Mouse (Mus musculus) stomach, embryonic 15.5 days (tissue): ENCODE measurements around the gene Gemin7. TPM values are rescaled to one million over a fixed set of nuclear protein-coding genes. Genes with fewer than 3 reads are reported as not detected.

ENCODE experiments used
- ATAC-seq: fragments of 200-750 bp; cut with Nextera tagmentation; 2 replicates; pipeline ENCODE4 v1.8.0; 2017; ENCODE audit warnings: low read depth, moderate number of reproducible peaks, moderate TSS enrichment; ENCODE audit not compliant: insufficient read depth, low FRiP score
- H3K27ac ChIP-seq: fragments of 300-500 bp; sonication (generic); 2 replicates; pipeline ENCODE4 v1.5.1; 2015; ENCODE audit warnings: mild to moderate bottlenecking, inconsistent platforms
- H3K27me3 ChIP-seq: fragments of 300-500 bp; sonication (generic); replicated peaks from 2 replicates; pipeline ENCODE4 v1.6.1; 2015; ENCODE audit warnings: inconsistent platforms
- H3K36me3 ChIP-seq: fragments of 300-500 bp; sonication (generic); 2 replicates; pipeline ENCODE4 v1.6.1; 2015; ENCODE audit warnings: inconsistent platforms
- H3K4me1 ChIP-seq: fragments of 300-500 bp; sonication (generic); 2 replicates; pipeline ENCODE4 v1.6.1; 2015; ENCODE audit warnings: inconsistent platforms
- H3K4me2 ChIP-seq: fragments of 300-500 bp; sonication (generic); 2 replicates; pipeline ENCODE4 v1.6.1; 2015; ENCODE audit warnings: mild to moderate bottlenecking, inconsistent platforms
- H3K4me3 ChIP-seq: fragments of 300-500 bp; sonication (generic); replicated peaks from 2 replicates; pipeline ENCODE4 v1.5.1; 2015; ENCODE audit warnings: inconsistent platforms
- H3K9ac ChIP-seq: fragments of 300-500 bp; sonication (generic); 2 replicates; pipeline ENCODE4 v1.6.1; 2015; ENCODE audit warnings: inconsistent platforms
- H3K9me3 ChIP-seq: fragments of 300-500 bp; sonication (generic); 2 replicates; pipeline ENCODE4 v1.6.1; 2016; ENCODE audit warnings: inconsistent platforms
- WGBS: fragments of 180-500 bp; shearing (Covaris S2); methylation state at CpG from one replicate; pipeline ENCODE4 v1.1.7; 2015; 5-methylcytosine and 5-hydroxymethylcytosine counted together
- polyA plus RNA-seq: library from polyadenylated mRNA; unstranded; fragments of >200 nt; fragmentation: Nextera tagmentation; extraction: Ambion mirVana; gene quantifications from 2 replicates; pipeline ENCODE4 v1.2.1, GENCODE M21; 2015

Gene Gemin7
- polyA plus RNA-seq, 1 experiment from 2014 or later = 157 TPM

GRCm38 (mm10) chr7:19560491-19561260 is 16.7 kb downstream of the Gemin7 start:
- 23% methylated on average over 11 of the region's 11 CpGs for WGBS
- Histone ChIP-seq H3K4me2 (peak overlapping the region; percentile 82), H3K4me3 (peak overlapping the region; percentile 81), H3K4me1 (peaks cover 35% of the 10 kb centered on the region), H3K9ac (peak overlapping the region; percentile 89; the same call in 1 of the 2 replicates), H3K9me3 (no peaks in the 10 kb centered on the region), H3K36me3 (peaks cover 16% of the 10 kb centered on the region), H3K27ac (peak overlapping the region; percentile 91; the same call in 1 of the 2 replicates), H3K27me3 (no peaks in the 10 kb centered on the region)
- ATAC-seq = no peak

- no peaks in the 10 kb centered on the region for H3K27me3 ChIP-seq
- H3K9me3 ChIP-seq = no peaks in the 10 kb centered on the region
- peaks cover 11% of the 10 kb centered on the region for H3K36me3 ChIP-seq
- 0 out of 2 replicates have a peak overlapping the region, but pooled peaks have one; percentile 0 for H3K9ac ChIP-seq
- no peak for ATAC-seq
- 41% methylated on average over 2 of the region's 2 CpGs for WGBS
- H3K4me2 ChIP-seq = peak overlapping the region; percentile 23
- H3K4me1 ChIP-seq = peaks cover 38% of the 10 kb centered on the region
- H3K27ac ChIP-seq = peak overlapping the region; percentile 36
- no peak overlapping the region for H3K4me3 ChIP-seq
Observed at GRCm38 (mm10) chr7:19558965-19559364, 18.4 kb downstream of the Gemin7 start.

- H3K27ac ChIP-seq = peak overlapping the region; percentile 36
- peak overlapping the region; percentile 23; the same call in 1 of the 2 replicates for H3K4me2 ChIP-seq
- no peak overlapping the region for H3K4me3 ChIP-seq
- 83% methylated on average over 6 of the region's 6 CpGs for WGBS
- peaks cover 18% of the 10 kb centered on the region for H3K36me3 ChIP-seq
- no peaks in the 10 kb centered on the region for H3K27me3 ChIP-seq
- no peaks in the 10 kb centered on the region for H3K9me3 ChIP-seq
- H3K4me1 ChIP-seq = peaks cover 40% of the 10 kb centered on the region
- H3K9ac ChIP-seq = 0 out of 2 replicates have a peak overlapping the region, but pooled peaks have one; percentile 0
- ATAC-seq = no peak
Observed at GRCm38 (mm10) chr7:19557982-19558900, 19.2 kb downstream of the Gemin7 start.

- no peak for ATAC-seq
- 88% methylated on average over 2 of the region's 2 CpGs for WGBS
- Histone ChIP-seq H3K4me1 (peaks cover 38% of the 10 kb centered on the region), H3K4me3 (no peak overlapping the region), H3K27me3 (no peaks in the 10 kb centered on the region), H3K4me2 (no peak overlapping the region), H3K27ac (no peak overlapping the region), H3K36me3 (peaks cover 20% of the 10 kb centered on the region), H3K9ac (no peak overlapping the region), H3K9me3 (no peaks in the 10 kb centered on the region)
Observed at GRCm38 (mm10) chr7:19557086-19557485, 20.3 kb downstream of the Gemin7 start.

GRCm38 (mm10) chr7:19554168-19554567 is 23.2 kb downstream of the Gemin7 start:
- Histone ChIP-seq H3K4me2 (no peak overlapping the region), H3K27ac (no peak overlapping the region), H3K4me1 (peaks cover 31% of the 10 kb centered on the region), H3K9me3 (no peaks in the 10 kb centered on the region), H3K4me3 (no peak overlapping the region), H3K9ac (no peak overlapping the region), H3K36me3 (peaks cover 23% of the 10 kb centered on the region), H3K27me3 (no peaks in the 10 kb centered on the region)
- 92% methylated on average over 1 of the region's 1 CpGs for WGBS
- ATAC-seq = no peak

- 39% methylated on average over 2 of the region's 2 CpGs for WGBS
- no peaks in the 10 kb centered on the region for H3K9me3 ChIP-seq
- H3K9ac ChIP-seq = no peak overlapping the region
- H3K4me1 ChIP-seq = peaks cover 26% of the 10 kb centered on the region
- H3K27ac ChIP-seq = no peak overlapping the region
- H3K27me3 ChIP-seq = no peaks in the 10 kb centered on the region
- ATAC-seq = peak; percentile 82; the same call in 1 of the 2 replicates
- H3K36me3 ChIP-seq = peaks cover 24% of the 10 kb centered on the region
- no peak overlapping the region for H3K4me3 ChIP-seq
- no peak overlapping the region for H3K4me2 ChIP-seq
Observed at GRCm38 (mm10) chr7:19552443-19552842, 25.0 kb downstream of the Gemin7 start.

- no peak for ATAC-seq
- 78% methylated on average over 5 of the region's 5 CpGs for WGBS
- Histone ChIP-seq H3K27ac (0 out of 2 replicates have a peak overlapping the region, but pooled peaks have one; percentile 5), H3K9ac (no peak overlapping the region), H3K4me3 (no peak overlapping the region), H3K4me2 (no peak overlapping the region), H3K4me1 (peaks cover 30% of the 10 kb centered on the region; the same call in 1 of the 2 replicates), H3K9me3 (no peaks in the 10 kb centered on the region), H3K36me3 (peaks cover 24% of the 10 kb centered on the region), H3K27me3 (no peaks in the 10 kb centered on the region)
Observed at GRCm38 (mm10) chr7:19551634-19552033, 25.8 kb downstream of the Gemin7 start.

- Histone ChIP-seq H3K36me3 (peaks cover 17% of the 10 kb centered on the region; the same call in 1 of the 2 replicates), H3K27ac (no peak overlapping the region), H3K4me3 (no peak overlapping the region), H3K9ac (no peak overlapping the region), H3K9me3 (no peaks in the 10 kb centered on the region), H3K4me1 (peaks cover 47% of the 10 kb centered on the region), H3K27me3 (no peaks in the 10 kb centered on the region), H3K4me2 (no peak overlapping the region)
- 70% methylated on average over 10 of the region's 10 CpGs for WGBS
- no peak for ATAC-seq
Observed at GRCm38 (mm10) chr7:19549394-19549793, 28.0 kb downstream of the Gemin7 start.

- Histone ChIP-seq H3K4me2 (peak overlapping the region; percentile 0; the same call in 1 of the 2 replicates), H3K27ac (peak overlapping the region; percentile 73), H3K36me3 (peaks cover 4% of the 10 kb centered on the region; the same call in 1 of the 2 replicates), H3K27me3 (no peaks in the 10 kb centered on the region), H3K9ac (no peak overlapping the region), H3K9me3 (no peaks in the 10 kb centered on the region), H3K4me3 (no peak overlapping the region), H3K4me1 (peaks cover 52% of the 10 kb centered on the region)
- peak; percentile 81 for ATAC-seq
- WGBS = 54% methylated on average over 2 of the region's 2 CpGs
Observed at GRCm38 (mm10) chr7:19547344-19547969, 29.9 kb downstream of the Gemin7 start.

- Histone ChIP-seq H3K4me2 (no peak overlapping the region), H3K9me3 (no peaks in the 10 kb centered on the region), H3K4me1 (peaks cover 54% of the 10 kb centered on the region), H3K4me3 (no peak overlapping the region), H3K9ac (no peak overlapping the region), H3K27me3 (no peaks in the 10 kb centered on the region), H3K27ac (peak overlapping the region; percentile 73; the same call in 1 of the 2 replicates), H3K36me3 (peaks cover 4% of the 10 kb centered on the region; the same call in 1 of the 2 replicates)
- ATAC-seq = no peak
- WGBS = 28% methylated on average over 3 of the region's 3 CpGs
Observed at GRCm38 (mm10) chr7:19546007-19546406, 31.4 kb downstream of the Gemin7 start.

- 36% methylated on average over 6 of the region's 6 CpGs for WGBS
- Histone ChIP-seq H3K36me3 (no peaks in the 10 kb centered on the region), H3K4me2 (no peak overlapping the region), H3K4me3 (no peak overlapping the region), H3K9me3 (no peaks in the 10 kb centered on the region), H3K27ac (0 out of 2 replicates have a peak overlapping the region, but pooled peaks have one; percentile 40), H3K4me1 (peaks cover 51% of the 10 kb centered on the region), H3K27me3 (no peaks in the 10 kb centered on the region), H3K9ac (no peak overlapping the region)
- ATAC-seq = no peak
Observed at GRCm38 (mm10) chr7:19543584-19543983, 33.8 kb downstream of the Gemin7 start.
